Mouse (Mus musculus) liver, postnatal 0 days (tissue): ENCODE results near the gene Ywhae. TPM values are rescaled to one million over a fixed set of nuclear protein-coding genes. Genes with fewer than 3 reads are reported as not detected.
A peak's percentile ranks its signal among the peaks of the same experiment; 100 is the strongest.

Experiments
- ATAC-seq: fragments of 200-750 bp; cut with Nextera tagmentation; 2 replicates; pipeline ENCODE4 v1.8.0; 2017; ENCODE audit warnings: mild to moderate bottlenecking, moderate library complexity
- DNase-seq: peaks from one replicate; pipeline ENCODE4 v3.0.0-alpha.2; 2016
- H3K27ac ChIP-seq: fragments of 300-500 bp; sonication (generic); 2 replicates; pipeline ENCODE4 v1.5.1; 2014; ENCODE audit warnings: antibody characterized with exemption, moderate library complexity, mild to moderate bottlenecking, low read depth
- H3K27me3 ChIP-seq: fragments of 300-500 bp; sonication (generic); 2 replicates; pipeline ENCODE4 v1.6.1; 2014; ENCODE audit warnings: low read length, control low read depth, mixed read lengths; ENCODE audit not compliant: insufficient read depth
- H3K36me3 ChIP-seq: fragments of 300-500 bp; sonication (generic); replicated peaks from 2 replicates; pipeline ENCODE4 v1.6.1; 2014; ENCODE audit warnings: mild to moderate bottlenecking, control low read depth, low read length, moderate library complexity, mixed read lengths; ENCODE audit not compliant: insufficient read depth
- H3K4me1 ChIP-seq: fragments of 300-500 bp; sonication (generic); 2 replicates; pipeline ENCODE4 v1.6.1; 2014; ENCODE audit warnings: antibody characterized with exemption, mild to moderate bottlenecking, control low read depth; ENCODE audit not compliant: insufficient read depth
- H3K4me2 ChIP-seq: fragments of 300-500 bp; sonication (generic); 2 replicates; pipeline ENCODE4 v1.6.1; 2014; ENCODE audit warnings: low read depth, mild to moderate bottlenecking, low read length, moderate library complexity, mixed read lengths
- H3K4me3 ChIP-seq: fragments of 300-500 bp; sonication (generic); 2 replicates; pipeline ENCODE4 v1.5.1; 2014; ENCODE audit warnings: low read depth, low read length
- H3K9ac ChIP-seq: fragments of 300-500 bp; sonication (generic); replicated peaks from 2 replicates; pipeline ENCODE4 v1.6.1; 2014; ENCODE audit warnings: mild to moderate bottlenecking, moderate library complexity
- H3K9me3 ChIP-seq: fragments of 300-500 bp; sonication (generic); 2 replicates; pipeline ENCODE4 v1.6.1; 2016; ENCODE audit warnings: mild to moderate bottlenecking, control low read depth, low read length, mixed read lengths
- CTCF ChIP-seq: sonication (generic); IDR thresholded peaks from 2 replicates; pipeline ENCODE4 v1.5.1; 2016; ENCODE audit warnings: antibody characterized with exemption, low read depth
- EP300 ChIP-seq: IDR thresholded peaks from 2 replicates; pipeline ENCODE4 v1.6.1; 2016; ENCODE audit warnings: antibody characterized with exemption, low read depth, mild to moderate bottlenecking
- WGBS: fragments of 180-500 bp; shearing (Covaris S2); extraction: QIAGEN DNeasy Blood & Tissue Kit; methylation state at CpG from one replicate; pipeline ENCODE4 v1.1.7; 2014; ENCODE audit not compliant: insufficient replicate concordance; 5-methylcytosine and 5-hydroxymethylcytosine counted together
- polyA plus RNA-seq: library from polyadenylated mRNA; unstranded; fragments of >200 nt; fragmentation: Nextera tagmentation; extraction: Ambion mirVana; gene quantifications from 2 replicates; pipeline ENCODE4 v1.2.1, GENCODE M21; 2015

The Ywhae gene
- polyA plus RNA-seq, 1 experiment from 2014 or later = 204 TPM

- H3K27me3 ChIP-seq = no peaks in the 10 kb centered on the region
- 81% methylated on average over 4 of the region's 4 CpGs for WGBS
- TF ChIP-seq EP300 (no peak), CTCF (no peak)
- ATAC-seq = no peak
- no peak overlapping the region for H3K4me3 ChIP-seq
- no peak overlapping the region for H3K9ac ChIP-seq
- peaks cover 5% of the 10 kb centered on the region; the same call in 1 of the 2 replicates for H3K4me1 ChIP-seq
- H3K36me3 ChIP-seq = peaks cover 66% of the 10 kb centered on the region
- no peak overlapping the region for H3K27ac ChIP-seq
- no peak overlapping the region for H3K4me2 ChIP-seq
- no peaks in the 10 kb centered on the region for H3K9me3 ChIP-seq
- DNase-seq = no peak
These were observed 31.9 kb downstream of the Ywhae start for GRCm38 (mm10) chr11:75764521-75765023.

GRCm38 (mm10) chr11:75765161-75765560 is 32.5 kb downstream of the Ywhae start:
- Histone ChIP-seq H3K9me3 (no peaks in the 10 kb centered on the region), H3K27me3 (no peaks in the 10 kb centered on the region), H3K36me3 (peaks cover 60% of the 10 kb centered on the region), H3K4me1 (peaks cover 5% of the 10 kb centered on the region; the same call in 1 of the 2 replicates), H3K9ac (no peak overlapping the region), H3K4me2 (no peak overlapping the region), H3K27ac (no peak overlapping the region), H3K4me3 (no peak overlapping the region)
- 90% methylated on average over 8 of the region's 8 CpGs for WGBS
- no peak for ATAC-seq
- TF ChIP-seq EP300 = no peak
- no peak for TF ChIP-seq CTCF
- DNase-seq = no peak

GRCm38 (mm10) chr11:75767014-75767413 is 34.3 kb downstream of the Ywhae start:
- no peaks in the 10 kb centered on the region for H3K9me3 ChIP-seq
- WGBS = 77% methylated on average over 2 of the region's 2 CpGs
- TF ChIP-seq EP300 (no peak), CTCF (no peak)

GRCm38 (mm10) chr11:75768091-75768989 is 35.7 kb downstream of the Ywhae start:
- Histone ChIP-seq H3K9ac (no peak overlapping the region), H3K27me3 (no peaks in the 10 kb centered on the region), H3K36me3 (peaks cover 38% of the 10 kb centered on the region), H3K27ac (no peak overlapping the region), H3K4me3 (0 out of 2 replicates have a peak overlapping the region, but pooled peaks have one; percentile 27), H3K4me2 (peak overlapping the region; percentile 62; the same call in 1 of the 2 replicates), H3K9me3 (no peaks in the 10 kb centered on the region), H3K4me1 (peaks cover 5% of the 10 kb centered on the region; the same call in 1 of the 2 replicates)
- no peak for ATAC-seq
- 58% methylated on average over 6 of the region's 6 CpGs for WGBS
- no peak for DNase-seq
- TF ChIP-seq CTCF (no peak), EP300 (no peak)

More at GRCm38 (mm10) chr11:75767014-75767413, 34.3 kb downstream of the Ywhae start:
- H3K36me3 ChIP-seq = peaks cover 47% of the 10 kb centered on the region
- H3K27ac ChIP-seq = no peak overlapping the region
- DNase-seq (no peak), ATAC-seq (no peak)
- no peak overlapping the region for H3K4me2 ChIP-seq
- H3K27me3 ChIP-seq = no peaks in the 10 kb centered on the region
- no peak overlapping the region for H3K9ac ChIP-seq
- H3K4me1 ChIP-seq = peaks cover 5% of the 10 kb centered on the region; the same call in 1 of the 2 replicates
- H3K4me3 ChIP-seq = no peak overlapping the region

GRCm38 (mm10) chr11:75769206-75769605 is 36.5 kb downstream of the Ywhae start:
- Histone ChIP-seq H3K9me3 (no peaks in the 10 kb centered on the region), H3K27me3 (no peaks in the 10 kb centered on the region), H3K4me3 (peak overlapping the region; percentile 27; the same call in 1 of the 2 replicates), H3K4me2 (peak overlapping the region; percentile 62), H3K4me1 (peaks cover 5% of the 10 kb centered on the region; the same call in 1 of the 2 replicates), H3K36me3 (peaks cover 30% of the 10 kb centered on the region), H3K27ac (no peak overlapping the region), H3K9ac (0 out of 2 replicates have a peak overlapping the region, but pooled peaks have one; percentile 16)
- DNase-seq (peak; percentile 91), ATAC-seq (peak; percentile 94)
- under 1% methylated on average over 23 of the region's 23 CpGs for WGBS
- TF ChIP-seq EP300 (no peak), CTCF (peak; percentile 87)

- WGBS = 70% methylated on average over 5 of the region's 5 CpGs
These were observed 39.9 kb downstream of the Ywhae start for GRCm38 (mm10) chr11:75772562-75772961.

More at GRCm38 (mm10) chr11:75772562-75772961, 39.9 kb downstream of the Ywhae start:
- H3K27ac ChIP-seq = no peak overlapping the region
- H3K36me3 ChIP-seq = peaks cover 3% of the 10 kb centered on the region; the same call in 1 of the 2 replicates
- H3K9me3 ChIP-seq = no peaks in the 10 kb centered on the region
- no peak for DNase-seq
- ATAC-seq = no peak
- no peak overlapping the region for H3K9ac ChIP-seq
- no peak overlapping the region for H3K4me2 ChIP-seq
- H3K4me3 ChIP-seq = no peak overlapping the region
- H3K27me3 ChIP-seq = no peaks in the 10 kb centered on the region
- H3K4me1 ChIP-seq = peaks cover 5% of the 10 kb centered on the region; the same call in 1 of the 2 replicates
- no peak for TF ChIP-seq EP300
- no peak for TF ChIP-seq CTCF
